Mouse (Mus musculus): ENCODE data around the gene Kcnmb3.
A peak's percentile ranks its signal among the peaks of the same experiment; 100 is the strongest.

The Kcnmb3 gene

GRCm38 (mm10) chr3:32428921-32429320 lies 63.1 kb downstream of the Kcnmb3 start:
- peak; percentile 49 for DNase-seq

- DNase-seq = no peak
Observed at GRCm38 (mm10) chr3:32428361-32428760, 63.7 kb downstream of the Kcnmb3 start.

GRCm38 (mm10) chr3:32427695-32428094 lies 64.3 kb downstream of the Kcnmb3 start:
- no peak for DNase-seq

All from kidney, adult 11 months (tissue).